Mouse (Mus musculus) c-Kit-positive CD71-positive TER-119-positive erythroid progenitor cells, embryonic 14.5 days (primary cell): ENCODE measurements around the gene Sorbs2.

Experiments
- DNase-seq: peaks from one replicate; pipeline ENCODE4 v3.0.0-alpha.2; 2013; ENCODE audit warnings: low spot score

Sorbs2 gene

DNA sequence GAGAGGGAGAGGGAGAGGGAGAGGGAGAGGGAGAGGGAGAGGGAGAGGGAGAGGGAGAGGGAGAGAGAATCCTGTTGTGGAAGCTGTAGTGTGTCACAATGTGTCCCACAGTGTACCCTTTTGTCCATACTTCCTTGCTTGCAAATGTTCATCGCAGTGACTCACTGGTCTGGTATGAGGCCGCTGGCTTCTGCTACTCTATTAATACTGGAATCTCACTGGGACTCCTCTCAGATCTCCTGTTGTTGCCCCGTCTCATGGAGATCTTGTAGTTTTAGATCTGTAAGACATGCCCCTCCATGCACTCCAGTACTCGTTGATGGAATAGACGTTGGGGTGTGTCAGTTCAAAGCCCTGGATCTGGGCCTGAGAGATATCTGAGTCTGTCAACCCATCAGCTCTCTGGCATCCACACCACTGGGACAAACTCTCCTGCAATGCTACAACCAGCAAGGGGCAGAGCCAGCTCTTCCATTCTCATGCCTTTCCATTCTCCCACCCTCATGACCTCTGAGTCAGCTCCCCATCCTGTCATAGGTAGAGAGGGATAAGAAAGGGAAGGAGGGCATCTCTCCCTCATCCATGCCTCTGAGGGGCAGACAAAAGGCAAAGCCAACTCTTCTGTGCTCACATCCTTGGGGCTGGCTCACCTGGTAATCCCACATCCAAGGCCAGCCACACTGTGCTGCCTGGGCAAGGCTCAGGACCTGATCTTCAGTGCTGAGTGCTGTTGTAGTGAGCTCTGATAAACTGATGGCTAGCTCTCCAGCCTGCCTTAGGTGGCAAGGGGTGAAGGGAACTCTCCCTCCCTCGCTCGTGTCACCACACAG is 72.3 kb downstream of the Sorbs2 start:
- DNase-seq = no peak

GRCm38 (mm10) chr8:45580544-45580866 is 72.9 kb downstream of the Sorbs2 start:
- no peak for DNase-seq

DNA sequence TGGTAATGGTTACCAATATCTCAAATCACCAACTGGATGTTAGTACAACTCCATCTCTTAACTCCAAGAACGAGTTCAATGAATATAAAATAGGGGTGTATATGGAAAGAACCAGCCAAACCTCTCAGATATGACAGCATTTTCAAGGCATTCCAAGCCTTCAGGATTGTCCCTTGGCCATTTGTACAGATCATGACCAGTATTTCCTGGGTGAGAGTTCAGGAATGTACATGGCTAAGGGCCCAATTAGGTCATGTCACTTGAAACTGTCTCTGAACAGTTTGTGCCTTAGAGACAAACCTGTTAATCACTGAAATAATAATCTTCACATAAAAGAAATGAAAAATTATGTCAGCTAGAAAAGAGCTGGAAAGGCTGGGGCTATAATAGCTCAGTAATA is 76.3 kb downstream of the Sorbs2 start:
- DNase-seq = no peak

- no peak for DNase-seq
These were observed 76.9 kb downstream of the Sorbs2 start for GRCm38 (mm10) chr8:45584390-45585052.

DNA sequence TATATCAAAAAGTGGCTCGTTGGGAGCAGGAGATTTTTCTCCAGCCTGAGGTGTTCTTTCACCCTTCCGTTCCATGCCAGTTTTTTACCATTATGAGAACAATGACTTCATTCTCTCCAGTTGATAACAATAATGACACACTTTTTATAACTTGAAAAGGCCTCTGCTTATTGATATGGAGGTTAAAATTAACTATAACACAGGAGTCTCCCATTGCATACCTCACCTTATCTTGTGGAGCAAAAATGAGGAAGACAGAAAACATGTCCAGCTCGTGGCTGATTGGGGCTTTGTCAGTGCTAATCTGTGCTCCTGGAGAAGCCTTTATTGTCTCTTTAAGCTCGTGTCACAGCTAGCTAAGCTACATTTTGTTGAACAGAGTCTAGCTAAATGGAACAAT is 77.6 kb downstream of the Sorbs2 start:
- DNase-seq = no peak

DNA sequence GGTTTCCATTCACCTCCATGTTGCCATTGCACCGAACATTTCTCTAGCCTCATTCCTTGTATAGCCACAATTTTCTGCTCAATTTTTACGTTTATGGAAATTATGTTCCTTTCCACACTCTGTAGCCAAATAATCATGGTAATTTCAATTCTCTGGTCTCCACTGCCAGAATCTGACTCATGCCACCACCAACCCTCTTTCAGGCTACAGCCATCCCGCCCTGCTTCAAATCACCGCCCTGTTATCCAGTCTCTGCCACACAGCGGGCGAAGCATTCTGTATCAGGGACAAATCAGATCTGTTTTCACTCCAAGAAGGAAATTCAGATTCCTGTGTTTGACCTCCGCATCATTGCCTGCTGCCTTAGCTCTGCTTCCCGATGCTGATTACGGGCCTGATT is 79.4 kb downstream of the Sorbs2 start:
- DNase-seq = no peak

GRCm38 (mm10) chr8:45591888-45592287 is 84.3 kb downstream of the Sorbs2 start:
- no peak for DNase-seq

- no peak for DNase-seq
These were observed 86.1 kb downstream of the Sorbs2 start for GRCm38 (mm10) chr8:45593711-45594110.

GRCm38 (mm10) chr8:45595983-45596382 is 88.4 kb downstream of the Sorbs2 start:
- DNase-seq = no peak

DNA sequence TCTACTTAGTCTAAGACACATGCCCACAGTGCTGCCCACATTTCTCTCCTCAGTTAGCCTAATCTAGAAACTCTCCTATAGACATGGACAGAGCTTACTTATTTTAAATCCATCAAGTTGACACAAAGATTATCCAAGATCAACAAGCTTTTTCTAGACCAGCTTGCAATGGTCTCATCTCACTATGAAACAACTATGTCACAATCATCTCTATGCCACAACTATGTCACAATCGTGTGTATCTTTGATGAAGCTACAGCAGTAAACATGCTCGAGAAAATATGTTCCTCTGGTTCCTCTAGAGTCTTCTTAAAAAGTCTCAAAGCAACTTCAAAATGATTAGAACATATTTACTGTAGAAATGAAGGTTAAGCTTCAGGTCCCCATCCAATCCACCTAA is 89.0 kb downstream of the Sorbs2 start:
- DNase-seq = no peak

DNA sequence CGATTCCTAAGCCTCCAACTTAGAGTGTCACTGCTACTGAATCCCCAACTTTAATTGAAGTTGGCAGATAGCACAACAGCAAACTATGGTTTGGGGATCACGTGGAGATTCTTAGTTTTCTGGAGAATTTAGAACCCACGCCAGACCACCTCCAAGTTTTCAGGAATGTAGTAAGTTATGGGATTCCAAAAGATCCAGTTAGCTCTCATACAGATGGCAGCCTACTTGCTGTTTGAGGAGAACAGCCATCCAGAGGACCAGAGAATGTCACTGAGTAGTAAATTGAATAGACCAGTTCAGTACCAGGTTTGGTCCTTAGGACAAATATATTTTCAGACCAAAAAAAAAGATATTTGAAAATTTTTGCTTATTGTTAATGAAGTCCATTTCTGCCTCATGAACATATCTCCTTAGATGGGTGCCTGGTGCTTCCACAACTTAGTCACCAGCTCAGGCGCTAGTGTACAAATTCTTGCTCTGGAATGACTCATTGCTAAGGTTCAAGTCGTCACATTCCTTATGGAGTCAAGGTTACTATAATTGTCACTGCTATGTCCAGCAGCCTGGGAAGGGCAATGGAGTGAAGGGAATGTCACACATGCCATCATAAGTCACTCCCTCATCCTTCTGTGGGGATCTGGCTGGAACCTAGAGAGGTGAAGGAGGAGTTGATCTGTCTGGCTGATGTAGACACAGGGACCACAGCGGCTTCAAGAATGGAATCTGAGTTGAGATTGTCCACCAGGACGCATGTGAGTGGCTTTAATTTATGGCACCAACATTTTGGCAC is 90.2 kb downstream of the Sorbs2 start:
- no peak for DNase-seq

DNA sequence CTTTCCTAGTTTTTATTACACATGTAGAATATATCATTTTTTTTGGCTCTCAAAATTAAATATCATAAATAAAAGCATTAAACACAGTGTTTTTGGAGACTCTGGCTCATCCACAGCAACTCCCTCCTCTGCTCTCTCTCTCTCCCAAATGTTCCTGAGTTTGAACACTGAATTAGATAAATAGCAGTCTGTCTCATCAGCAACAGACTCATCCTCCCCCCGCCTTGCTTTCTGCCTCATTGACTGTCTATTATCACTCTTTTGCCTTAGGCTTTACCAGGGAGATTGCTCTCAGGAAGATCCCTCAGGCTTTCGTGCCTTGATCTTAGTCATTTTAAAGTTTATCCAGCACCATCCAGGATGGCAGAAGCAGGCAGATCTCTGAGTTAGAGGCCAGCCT is 91.3 kb downstream of the Sorbs2 start:
- no peak for DNase-seq

DNA sequence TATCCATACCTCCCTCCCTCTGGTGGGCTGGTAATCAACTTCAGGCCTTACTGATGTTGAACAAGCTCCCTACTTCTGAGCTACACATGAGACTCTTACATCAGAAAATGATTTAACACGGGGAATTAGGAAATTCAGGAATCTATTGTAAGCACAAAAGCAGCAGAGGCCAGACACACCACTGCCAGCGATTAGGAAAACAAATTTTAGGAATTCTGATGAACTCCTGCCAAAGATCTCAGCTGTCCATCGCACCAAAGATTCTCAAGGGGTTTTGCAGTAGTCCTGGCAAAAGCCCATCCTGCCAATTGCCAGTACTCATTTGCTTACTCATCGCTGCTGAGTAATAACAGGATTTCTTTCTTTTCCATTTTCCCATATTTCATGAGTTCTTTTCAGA is 94.4 kb downstream of the Sorbs2 start:
- DNase-seq = no peak

GRCm38 (mm10) chr8:45605419-45605818 is 97.8 kb downstream of the Sorbs2 start:
- no peak for DNase-seq

DNA sequence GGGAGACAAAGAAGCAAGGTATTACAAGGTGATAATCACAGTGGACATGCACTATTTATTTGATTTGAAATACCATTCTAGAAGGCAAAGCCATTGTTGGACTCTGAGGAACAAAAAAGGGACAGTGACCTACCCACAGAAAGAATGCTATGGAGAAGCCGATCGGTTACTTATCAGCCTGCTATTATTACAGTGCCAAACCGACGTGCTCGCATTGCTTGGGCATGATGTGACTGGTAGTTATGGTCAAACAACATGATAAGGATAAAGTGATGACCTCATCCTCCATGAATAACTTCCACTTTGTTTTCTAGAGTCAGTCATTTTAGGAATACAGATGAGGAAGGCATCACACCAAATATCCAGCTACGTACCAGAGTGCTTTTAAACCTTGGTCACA is 99.4 kb downstream of the Sorbs2 start:
- no peak for DNase-seq

DNA sequence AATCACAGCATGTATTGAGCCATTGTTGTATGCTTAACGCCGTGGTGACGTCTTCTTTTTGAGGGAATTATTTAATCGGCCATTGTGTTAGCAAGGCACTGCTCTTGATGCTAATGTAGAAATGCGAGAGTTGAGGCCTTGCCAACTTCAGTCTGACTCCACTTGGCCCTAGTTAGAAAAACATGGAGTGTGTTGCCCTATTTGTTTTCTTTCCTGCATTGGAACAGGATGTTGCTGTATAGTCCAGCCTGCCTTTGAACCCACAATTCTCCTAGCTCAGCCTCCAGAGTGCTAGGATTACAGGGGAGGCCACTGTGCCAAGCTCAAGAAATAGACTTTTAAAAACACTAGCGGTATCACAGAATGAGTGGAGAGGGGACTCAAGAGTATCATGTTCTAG is 100.8 kb downstream of the Sorbs2 start:
- no peak for DNase-seq

DNA sequence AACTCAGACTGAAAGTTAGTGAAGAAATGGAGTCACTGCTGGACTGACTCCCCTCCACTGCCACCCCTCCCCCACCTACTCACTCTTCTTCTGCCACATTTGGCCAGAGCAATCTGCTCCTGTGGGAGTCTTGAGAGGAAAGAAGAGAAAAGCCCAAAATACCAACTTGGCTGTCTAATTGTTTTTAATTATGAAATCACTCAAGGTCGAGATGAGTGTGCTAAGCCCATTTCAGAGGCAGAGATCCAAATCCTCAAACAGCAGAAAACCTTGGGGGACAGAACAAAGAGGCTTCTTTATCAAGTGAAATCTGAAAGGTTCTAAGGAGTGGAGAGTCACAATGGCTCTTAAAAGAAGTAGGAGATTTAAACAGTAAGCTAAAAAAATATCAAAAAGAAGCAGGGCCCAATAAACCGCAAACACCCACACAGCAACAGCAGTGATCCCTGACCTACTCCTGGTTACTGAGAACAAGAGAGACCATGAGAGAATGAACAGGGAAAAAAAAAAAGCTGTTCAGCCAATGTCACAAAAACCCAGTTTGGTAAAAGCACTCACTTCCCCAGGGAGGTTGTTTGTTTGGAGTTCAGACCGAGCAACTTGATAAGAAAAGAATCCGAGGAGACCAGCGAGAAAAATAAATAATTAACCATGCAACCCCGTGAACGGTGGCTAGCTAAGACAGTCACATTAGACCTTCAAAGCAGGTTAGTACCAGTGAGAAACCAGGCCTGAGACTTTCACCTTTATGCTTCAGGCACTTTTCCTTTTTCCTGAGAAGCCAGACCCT is 103.0 kb downstream of the Sorbs2 start:
- no peak for DNase-seq

DNA sequence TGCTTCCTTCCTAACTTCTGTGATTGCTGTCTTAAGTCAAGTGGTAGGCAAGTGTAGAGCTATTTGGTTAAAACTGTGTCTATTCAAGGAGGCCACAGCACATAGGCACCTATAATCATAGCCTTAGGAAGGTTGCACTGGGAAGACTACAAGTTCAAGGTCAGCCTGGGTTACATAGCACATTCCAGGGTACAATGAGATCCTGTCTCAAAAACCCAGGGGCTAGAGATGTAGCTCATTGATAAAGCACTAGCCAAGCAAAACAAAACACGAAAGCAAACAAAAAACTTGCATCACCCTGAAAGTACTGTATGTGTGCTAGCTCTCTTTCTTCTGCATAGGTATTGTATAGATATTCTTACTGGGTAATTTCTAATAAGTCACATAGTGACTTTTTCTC is 103.7 kb downstream of the Sorbs2 start:
- DNase-seq = no peak

GRCm38 (mm10) chr8:45614610-45615009 is 107.0 kb downstream of the Sorbs2 start:
- no peak for DNase-seq

DNA sequence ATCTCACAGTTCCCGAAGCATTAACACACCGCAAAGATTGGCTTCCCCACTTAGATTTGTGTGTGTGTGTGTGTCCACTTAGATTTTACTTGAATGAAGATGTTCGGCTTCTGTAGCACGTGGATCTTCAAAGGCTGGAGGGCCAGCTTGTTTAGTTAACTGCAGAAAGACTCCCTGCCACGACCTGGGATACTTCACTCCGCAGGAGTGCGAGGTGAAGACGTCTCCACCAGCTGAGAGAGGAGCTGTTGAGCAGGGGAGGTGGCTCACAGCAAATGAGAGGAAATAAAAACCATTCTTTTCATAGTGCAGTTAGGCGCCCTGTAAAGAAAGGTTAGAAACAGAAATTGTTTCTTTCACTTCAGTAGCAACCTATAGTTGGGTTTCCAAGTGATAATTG is 107.5 kb downstream of the Sorbs2 start:
- DNase-seq = no peak

DNA sequence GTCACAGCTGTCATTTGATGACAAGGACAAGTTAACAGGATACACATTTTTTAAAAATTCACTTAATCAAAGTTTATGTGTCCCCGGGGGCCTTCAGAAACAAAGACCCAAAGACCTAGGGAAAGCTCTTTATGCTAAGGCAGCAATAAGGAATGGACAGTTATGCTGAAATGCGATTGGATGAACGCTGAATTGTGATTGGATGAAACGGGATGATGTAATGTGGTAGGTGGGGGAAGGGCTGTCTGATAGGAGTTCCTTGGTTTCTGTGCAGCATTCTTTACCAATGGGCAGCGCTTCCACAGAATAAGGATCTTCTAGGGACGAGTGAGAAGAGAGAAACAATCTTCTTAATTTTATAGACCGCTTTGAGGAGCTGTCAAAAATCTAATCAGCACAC is 108.0 kb downstream of the Sorbs2 start:
- no peak for DNase-seq

DNA sequence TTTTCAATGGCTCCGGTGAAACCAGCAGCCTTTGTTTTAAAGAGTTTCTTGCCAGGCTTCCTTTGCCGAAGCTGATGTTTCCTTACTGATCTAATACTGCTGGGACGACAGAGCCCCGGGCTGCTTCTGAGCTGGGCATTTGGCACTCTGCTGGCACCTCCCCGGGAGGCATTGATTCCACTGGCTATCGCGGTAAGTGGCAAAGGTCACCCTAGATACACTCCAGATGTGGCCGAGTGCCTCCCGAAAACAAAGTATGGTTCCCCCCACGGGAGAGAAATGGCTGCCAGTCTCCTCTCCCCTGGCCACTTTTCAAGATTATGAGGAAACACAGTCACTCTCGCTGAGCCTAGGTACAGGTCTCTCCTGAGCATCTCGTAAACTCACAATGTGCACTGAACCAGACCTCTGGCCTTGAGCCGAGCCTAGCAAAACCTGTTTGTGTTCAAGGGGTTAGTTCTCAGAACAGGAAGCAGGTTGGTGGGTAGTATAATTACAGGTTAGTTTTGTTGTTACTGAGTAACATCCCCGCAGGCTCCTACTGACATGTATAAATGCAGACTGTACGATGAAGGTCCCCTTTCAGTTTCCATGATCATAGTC is 114.1 kb downstream of the Sorbs2 start:
- DNase-seq = no peak
